Mouse (Mus musculus): Measurements from ENCODE around the gene Wdr43. TPM values are rescaled to one million over a fixed set of nuclear protein-coding genes. Genes with fewer than 3 reads are reported as not detected.

Gene Wdr43
- polyA plus RNA-seq, 1 experiment from 2014 or later, result 20.6 TPM

- H3K4me2 ChIP-seq (replicated peaks; ENCODE audit: low read depth, low read length), result no peak overlapping the region
- WGBS, result 87% methylated on average over 9 of the region's 9 CpGs
- ATAC-seq (no peak), DNase-seq (ENCODE audit: low spot score) (no peak)
- H3K4me3 ChIP-seq (ENCODE audit: low read depth, low read length), result no peak overlapping the region
- H3K36me3 ChIP-seq (ENCODE audit: insufficient read depth, low read length), result peaks cover 31% of the 10 kb centered on the region; the same call in 1 of the 2 replicates
- H3K4me1 ChIP-seq (ENCODE audit: insufficient read depth, low read depth, low read length), result no peaks in the 10 kb centered on the region
- TF ChIP-seq CTCF (IDR thresholded peaks at IDR 0.05) (no peak), EP300 (IDR thresholded peaks at IDR 0.05) (no peak)
- no peak overlapping the region for H3K27ac ChIP-seq (ENCODE audit: low read length)
- no peaks in the 10 kb centered on the region for H3K9me3 ChIP-seq (ENCODE audit: low read length)
- no peaks in the 10 kb centered on the region for H3K27me3 ChIP-seq (replicated peaks; ENCODE audit: insufficient read depth, low read length)
- no peak overlapping the region for H3K9ac ChIP-seq (replicated peaks; ENCODE audit: low read depth)
These were observed 24.9 kb downstream of the Wdr43 start for GRCm38 (mm10) chr17:71640421-71641085.

GRCm38 (mm10) chr17:71642190-71642589 is 26.5 kb downstream of the Wdr43 start:
- no peaks in the 10 kb centered on the region for H3K9me3 ChIP-seq (ENCODE audit: low read length)
- H3K27ac ChIP-seq (ENCODE audit: low read length), result no peak overlapping the region
- no peak overlapping the region for H3K4me3 ChIP-seq (ENCODE audit: low read depth, low read length)
- WGBS, result 87% methylated on average over 3 of the region's 3 CpGs
- H3K4me1 ChIP-seq (ENCODE audit: insufficient read depth, low read depth, low read length), result no peaks in the 10 kb centered on the region
- no peak for ATAC-seq
- H3K9ac ChIP-seq (replicated peaks; ENCODE audit: low read depth), result no peak overlapping the region
- H3K36me3 ChIP-seq (ENCODE audit: insufficient read depth, low read length), result peaks cover 24% of the 10 kb centered on the region; the same call in 1 of the 2 replicates
- no peak for DNase-seq (ENCODE audit: low spot score)
- TF ChIP-seq EP300 (IDR thresholded peaks at IDR 0.05), result no peak
- TF ChIP-seq CTCF (IDR thresholded peaks at IDR 0.05), result peak; percentile 21
- no peak overlapping the region for H3K4me2 ChIP-seq (replicated peaks; ENCODE audit: low read depth, low read length)
- no peaks in the 10 kb centered on the region for H3K27me3 ChIP-seq (replicated peaks; ENCODE audit: insufficient read depth, low read length)

GRCm38 (mm10) chr17:71650011-71650410 is 34.3 kb downstream of the Wdr43 start:
- WGBS, result 91% methylated on average over 9 of the region's 9 CpGs
- H3K4me3 ChIP-seq (ENCODE audit: low read depth, low read length), result no peak overlapping the region
- no peaks in the 10 kb centered on the region for H3K4me1 ChIP-seq (ENCODE audit: insufficient read depth, low read depth, low read length)
- no peaks in the 10 kb centered on the region for H3K27me3 ChIP-seq (replicated peaks; ENCODE audit: insufficient read depth, low read length)
- ATAC-seq (no peak), DNase-seq (ENCODE audit: low spot score) (no peak)
- TF ChIP-seq EP300 (IDR thresholded peaks at IDR 0.05) (no peak), CTCF (IDR thresholded peaks at IDR 0.05) (peak; percentile 27)
- no peaks in the 10 kb centered on the region for H3K9me3 ChIP-seq (ENCODE audit: low read length)
- H3K27ac ChIP-seq (ENCODE audit: low read length), result no peak overlapping the region
- no peak overlapping the region for H3K4me2 ChIP-seq (replicated peaks; ENCODE audit: low read depth, low read length)
- H3K36me3 ChIP-seq (ENCODE audit: insufficient read depth, low read length), result peaks cover 9% of the 10 kb centered on the region; the same call in 1 of the 2 replicates
- H3K9ac ChIP-seq (replicated peaks; ENCODE audit: low read depth), result no peak overlapping the region

- WGBS, result 88% methylated on average over 2 of the region's 2 CpGs
- no peak overlapping the region for H3K9ac ChIP-seq (replicated peaks; ENCODE audit: low read depth)
- peaks cover 18% of the 10 kb centered on the region; the same call in 1 of the 2 replicates for H3K36me3 ChIP-seq (ENCODE audit: insufficient read depth, low read length)
- no peaks in the 10 kb centered on the region for H3K27me3 ChIP-seq (replicated peaks; ENCODE audit: insufficient read depth, low read length)
- no peak overlapping the region for H3K4me3 ChIP-seq (ENCODE audit: low read depth, low read length)
- H3K4me2 ChIP-seq (replicated peaks; ENCODE audit: low read depth, low read length), result no peak overlapping the region
- no peak overlapping the region for H3K27ac ChIP-seq (ENCODE audit: low read length)
- H3K9me3 ChIP-seq (ENCODE audit: low read length), result no peaks in the 10 kb centered on the region
- H3K4me1 ChIP-seq (ENCODE audit: insufficient read depth, low read depth, low read length), result no peaks in the 10 kb centered on the region
- no peak for TF ChIP-seq EP300 (IDR thresholded peaks at IDR 0.05)
- TF ChIP-seq CTCF (IDR thresholded peaks at IDR 0.05), result no peak
- no peak for DNase-seq (ENCODE audit: low spot score)
- no peak for ATAC-seq
These were observed 36.8 kb downstream of the Wdr43 start for GRCm38 (mm10) chr17:71652495-71652894.

- no peak for ATAC-seq
- Histone ChIP-seq H3K9me3 (ENCODE audit: low read length) (no peaks in the 10 kb centered on the region), H3K4me1 (ENCODE audit: insufficient read depth, low read depth, low read length) (no peaks in the 10 kb centered on the region), H3K27ac (ENCODE audit: low read length) (no peak overlapping the region), H3K36me3 (ENCODE audit: insufficient read depth, low read length) (peaks cover 18% of the 10 kb centered on the region; the same call in 1 of the 2 replicates), H3K27me3 (replicated peaks; ENCODE audit: insufficient read depth, low read length) (no peaks in the 10 kb centered on the region), H3K4me3 (ENCODE audit: low read depth, low read length) (no peak overlapping the region), H3K9ac (replicated peaks; ENCODE audit: low read depth) (no peak overlapping the region), H3K4me2 (replicated peaks; ENCODE audit: low read depth, low read length) (no peak overlapping the region)
- no peak for TF ChIP-seq CTCF (IDR thresholded peaks at IDR 0.05)
- no peak for TF ChIP-seq EP300 (IDR thresholded peaks at IDR 0.05)
- DNase-seq (ENCODE audit: low spot score), result no peak
- 83% methylated on average over 5 of the region's 5 CpGs for WGBS
These were observed 37.2 kb downstream of the Wdr43 start for GRCm38 (mm10) chr17:71652934-71653333.

GRCm38 (mm10) chr17:71657521-71657920 is 41.8 kb downstream of the Wdr43 start:
- WGBS, result 86% methylated on average over 4 of the region's 4 CpGs
- Histone ChIP-seq H3K4me2 (replicated peaks; ENCODE audit: low read depth, low read length) (no peak overlapping the region), H3K27ac (ENCODE audit: low read length) (no peak overlapping the region), H3K36me3 (ENCODE audit: insufficient read depth, low read length) (peaks cover 17% of the 10 kb centered on the region; the same call in 1 of the 2 replicates), H3K4me1 (ENCODE audit: insufficient read depth, low read depth, low read length) (0 out of 2 replicates have a peak, but pooled peaks cover 4% of the 10 kb centered on the region), H3K9me3 (ENCODE audit: low read length) (no peaks in the 10 kb centered on the region), H3K9ac (replicated peaks; ENCODE audit: low read depth) (no peak overlapping the region), H3K27me3 (replicated peaks; ENCODE audit: insufficient read depth, low read length) (no peaks in the 10 kb centered on the region), H3K4me3 (ENCODE audit: low read depth, low read length) (no peak overlapping the region)
- no peak for ATAC-seq
- TF ChIP-seq EP300 (IDR thresholded peaks at IDR 0.05) (no peak), CTCF (IDR thresholded peaks at IDR 0.05) (no peak)
- DNase-seq (ENCODE audit: low spot score), result no peak

All from lung, postnatal 0 days (tissue).